Mouse (Mus musculus): ENCODE results near the gene Setd1b. TPM values are rescaled to one million over a fixed set of nuclear protein-coding genes. Genes with fewer than 3 reads are reported as not detected.
A peak's percentile ranks its signal among the peaks of the same experiment; 100 is the strongest.

Gene Setd1b
- polyA plus RNA-seq, 1 experiment: 18.5 TPM

- peak; percentile 99 for TF ChIP-seq CTCF (IDR thresholded peaks at IDR 0.05; ENCODE audit: extremely low read depth, insufficient read length, insufficient replicate concordance, low read depth, low read length)
- no peak for TF ChIP-seq POLR2A (IDR thresholded peaks at IDR 0.05; ENCODE audit: low read depth, low read length)
- peak overlapping the region; percentile 26; the same call in 1 of the 2 replicates for H3K27ac ChIP-seq (ENCODE audit: insufficient read depth, low read depth, low read length)
- H3K27me3 ChIP-seq (ENCODE audit: control insufficient read depth, insufficient read depth, low read length): no peaks in the 10 kb centered on the region
- H3K4me1 ChIP-seq (ENCODE audit: control insufficient read depth, insufficient read depth, insufficient read length, low read length): peaks cover 30% of the 10 kb centered on the region
- H3K4me3 ChIP-seq (ENCODE audit: low read depth, low read length): no peak overlapping the region
- H3K36me3 ChIP-seq (ENCODE audit: control insufficient read depth, insufficient read depth, low read length): peaks cover 9% of the 10 kb centered on the region
- 25% methylated on average over 18 of the region's 18 CpGs for WGBS
Measured at GRCm38 (mm10) chr5:123133083-123133783, 8.8 kb upstream of the Setd1b start.

GRCm38 (mm10) chr5:123133784-123134143, 8.2 kb upstream of the Setd1b start:
- TF ChIP-seq POLR2A (IDR thresholded peaks at IDR 0.05; ENCODE audit: low read depth, low read length) (no peak), CTCF (IDR thresholded peaks at IDR 0.05; ENCODE audit: extremely low read depth, insufficient read length, insufficient replicate concordance, low read depth, low read length) (no peak)
- Histone ChIP-seq H3K4me3 (ENCODE audit: low read depth, low read length) (no peak overlapping the region), H3K27me3 (ENCODE audit: control insufficient read depth, insufficient read depth, low read length) (no peaks in the 10 kb centered on the region), H3K4me1 (ENCODE audit: control insufficient read depth, insufficient read depth, insufficient read length, low read length) (peaks cover 30% of the 10 kb centered on the region), H3K27ac (ENCODE audit: insufficient read depth, low read depth, low read length) (peak overlapping the region; percentile 26; the same call in 1 of the 2 replicates), H3K36me3 (ENCODE audit: control insufficient read depth, insufficient read depth, low read length) (peaks cover 9% of the 10 kb centered on the region)
- WGBS: 33% methylated on average over 7 of the region's 7 CpGs

DNA sequence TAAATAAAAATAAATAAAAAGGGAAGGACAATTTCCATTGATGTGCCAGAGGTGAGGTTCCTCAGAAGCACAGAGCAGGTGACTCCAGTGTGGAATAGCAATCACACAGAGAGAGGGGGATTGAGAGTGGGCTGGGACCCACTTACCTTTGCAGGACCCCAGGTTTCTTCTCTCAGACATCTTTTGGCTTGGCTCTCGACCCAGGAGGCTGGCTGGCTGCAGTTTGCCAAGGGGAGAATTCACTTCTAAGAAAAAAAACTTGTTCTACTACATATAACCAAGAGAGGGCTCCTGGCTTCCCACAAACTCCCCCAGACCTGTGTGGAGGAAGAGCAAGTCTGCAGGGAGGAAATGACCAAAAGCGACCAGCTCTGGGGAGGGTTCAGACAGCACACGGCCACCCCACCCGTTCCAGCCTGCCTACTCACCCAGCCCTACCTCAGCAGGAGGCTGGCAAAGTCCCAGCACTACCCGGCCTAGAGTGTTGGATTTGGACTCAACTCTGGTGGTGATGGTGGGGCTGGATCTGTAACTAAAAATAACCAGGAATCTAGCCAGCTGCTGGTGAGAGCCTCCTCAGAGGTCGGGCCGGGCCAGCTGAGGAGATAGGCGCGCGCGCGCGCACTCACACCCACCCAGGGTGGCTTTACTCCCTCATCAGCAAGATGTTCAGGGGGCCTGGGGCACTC, 7.7 kb upstream of the Setd1b start:
- Histone ChIP-seq H3K4me1 (ENCODE audit: control insufficient read depth, insufficient read depth, insufficient read length, low read length) (peaks cover 30% of the 10 kb centered on the region), H3K27me3 (ENCODE audit: control insufficient read depth, insufficient read depth, low read length) (no peaks in the 10 kb centered on the region), H3K27ac (ENCODE audit: insufficient read depth, low read depth, low read length) (peak overlapping the region; percentile 94), H3K36me3 (ENCODE audit: control insufficient read depth, insufficient read depth, low read length) (peaks cover 9% of the 10 kb centered on the region), H3K4me3 (ENCODE audit: low read depth, low read length) (peak overlapping the region; percentile 38)
- 17% methylated on average over 13 of the region's 13 CpGs for WGBS
- TF ChIP-seq CTCF (IDR thresholded peaks at IDR 0.05; ENCODE audit: extremely low read depth, insufficient read length, insufficient replicate concordance, low read depth, low read length): no peak
- no peak for TF ChIP-seq POLR2A (IDR thresholded peaks at IDR 0.05; ENCODE audit: low read depth, low read length)

GRCm38 (mm10) chr5:123134875-123135382, 7.1 kb upstream of the Setd1b start:
- Histone ChIP-seq H3K36me3 (ENCODE audit: control insufficient read depth, insufficient read depth, low read length) (peaks cover 9% of the 10 kb centered on the region), H3K4me1 (ENCODE audit: control insufficient read depth, insufficient read depth, insufficient read length, low read length) (peaks cover 30% of the 10 kb centered on the region), H3K27me3 (ENCODE audit: control insufficient read depth, insufficient read depth, low read length) (no peaks in the 10 kb centered on the region), H3K27ac (ENCODE audit: insufficient read depth, low read depth, low read length) (peak overlapping the region; percentile 94), H3K4me3 (ENCODE audit: low read depth, low read length) (peak overlapping the region; percentile 54)
- WGBS: 13% methylated on average over 8 of the region's 8 CpGs
- no peak for TF ChIP-seq POLR2A (IDR thresholded peaks at IDR 0.05; ENCODE audit: low read depth, low read length)
- no peak for TF ChIP-seq CTCF (IDR thresholded peaks at IDR 0.05; ENCODE audit: extremely low read depth, insufficient read length, insufficient replicate concordance, low read depth, low read length)

GRCm38 (mm10) chr5:123135471-123136360, 6.3 kb upstream of the Setd1b start:
- WGBS: 7% methylated on average over 30 of the region's 30 CpGs
- no peaks in the 10 kb centered on the region for H3K27me3 ChIP-seq (ENCODE audit: control insufficient read depth, insufficient read depth, low read length)
- TF ChIP-seq POLR2A (IDR thresholded peaks at IDR 0.05; ENCODE audit: low read depth, low read length) (no peak; the same call in 1 of the 2 replicates), CTCF (IDR thresholded peaks at IDR 0.05; ENCODE audit: extremely low read depth, insufficient read length, insufficient replicate concordance, low read depth, low read length) (no peak)
- peaks cover 27% of the 10 kb centered on the region for H3K4me1 ChIP-seq (ENCODE audit: control insufficient read depth, insufficient read depth, insufficient read length, low read length)
- H3K36me3 ChIP-seq (ENCODE audit: control insufficient read depth, insufficient read depth, low read length): peaks cover 9% of the 10 kb centered on the region
- peak overlapping the region; percentile 98 for H3K27ac ChIP-seq (ENCODE audit: insufficient read depth, low read depth, low read length)
- peak overlapping the region; percentile 62 for H3K4me3 ChIP-seq (ENCODE audit: low read depth, low read length)

DNA sequence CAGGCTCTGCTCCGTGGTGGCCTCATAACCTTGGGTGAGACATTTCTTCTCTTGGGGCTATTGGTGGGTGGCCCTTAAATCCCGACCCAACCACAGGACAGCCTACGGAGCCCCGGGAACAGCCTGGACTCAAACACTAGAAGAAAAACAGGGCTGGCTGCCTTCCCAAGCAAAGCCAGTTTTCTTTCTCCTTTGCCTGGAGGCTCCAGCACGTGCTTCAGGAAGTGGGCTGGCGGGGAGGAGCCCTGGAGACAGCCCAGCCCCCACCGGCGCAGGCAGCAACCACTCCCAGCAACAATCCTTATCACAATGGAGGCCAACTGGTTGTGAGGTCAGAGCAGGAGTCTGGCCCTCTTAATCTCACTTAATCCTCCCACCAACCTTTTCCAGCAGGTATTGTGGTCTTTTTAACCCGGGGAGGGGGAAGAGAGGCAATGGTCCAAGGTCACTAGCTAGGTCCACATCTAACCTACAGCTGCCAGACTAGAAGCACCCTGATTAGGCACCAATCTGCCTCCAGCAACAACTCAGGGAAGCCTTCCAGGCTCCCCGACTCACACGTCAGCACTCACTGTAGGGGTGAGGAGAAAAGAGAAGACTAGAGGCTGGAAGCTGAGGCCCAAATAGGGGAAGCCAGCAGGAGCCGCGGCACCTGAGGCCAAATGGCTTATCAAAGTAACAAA, 5.5 kb upstream of the Setd1b start:
- no peaks in the 10 kb centered on the region for H3K27me3 ChIP-seq (ENCODE audit: control insufficient read depth, insufficient read depth, low read length)
- peak overlapping the region; percentile 98 for H3K27ac ChIP-seq (ENCODE audit: insufficient read depth, low read depth, low read length)
- H3K4me1 ChIP-seq (ENCODE audit: control insufficient read depth, insufficient read depth, insufficient read length, low read length): peaks cover 27% of the 10 kb centered on the region
- peaks cover 9% of the 10 kb centered on the region for H3K36me3 ChIP-seq (ENCODE audit: control insufficient read depth, insufficient read depth, low read length)
- peak overlapping the region; percentile 62 for H3K4me3 ChIP-seq (ENCODE audit: low read depth, low read length)
- peak; percentile 53 for TF ChIP-seq POLR2A (IDR thresholded peaks at IDR 0.05; ENCODE audit: low read depth, low read length)
- TF ChIP-seq CTCF (IDR thresholded peaks at IDR 0.05; ENCODE audit: extremely low read depth, insufficient read length, insufficient replicate concordance, low read depth, low read length): no peak
- WGBS: 2% methylated on average over 13 of the region's 13 CpGs
